Mouse (Mus musculus): Measurements from ENCODE around the gene Cdk5r1. TPM values are rescaled to one million over a fixed set of nuclear protein-coding genes. Genes with fewer than 3 reads are reported as not detected.

Gene Cdk5r1
- 0.38 and 0.54 TPM in 2 replicates for polyA plus RNA-seq (2015; fragmentation: Nextera tagmentation; extraction: Ambion mirVana)

DNA sequence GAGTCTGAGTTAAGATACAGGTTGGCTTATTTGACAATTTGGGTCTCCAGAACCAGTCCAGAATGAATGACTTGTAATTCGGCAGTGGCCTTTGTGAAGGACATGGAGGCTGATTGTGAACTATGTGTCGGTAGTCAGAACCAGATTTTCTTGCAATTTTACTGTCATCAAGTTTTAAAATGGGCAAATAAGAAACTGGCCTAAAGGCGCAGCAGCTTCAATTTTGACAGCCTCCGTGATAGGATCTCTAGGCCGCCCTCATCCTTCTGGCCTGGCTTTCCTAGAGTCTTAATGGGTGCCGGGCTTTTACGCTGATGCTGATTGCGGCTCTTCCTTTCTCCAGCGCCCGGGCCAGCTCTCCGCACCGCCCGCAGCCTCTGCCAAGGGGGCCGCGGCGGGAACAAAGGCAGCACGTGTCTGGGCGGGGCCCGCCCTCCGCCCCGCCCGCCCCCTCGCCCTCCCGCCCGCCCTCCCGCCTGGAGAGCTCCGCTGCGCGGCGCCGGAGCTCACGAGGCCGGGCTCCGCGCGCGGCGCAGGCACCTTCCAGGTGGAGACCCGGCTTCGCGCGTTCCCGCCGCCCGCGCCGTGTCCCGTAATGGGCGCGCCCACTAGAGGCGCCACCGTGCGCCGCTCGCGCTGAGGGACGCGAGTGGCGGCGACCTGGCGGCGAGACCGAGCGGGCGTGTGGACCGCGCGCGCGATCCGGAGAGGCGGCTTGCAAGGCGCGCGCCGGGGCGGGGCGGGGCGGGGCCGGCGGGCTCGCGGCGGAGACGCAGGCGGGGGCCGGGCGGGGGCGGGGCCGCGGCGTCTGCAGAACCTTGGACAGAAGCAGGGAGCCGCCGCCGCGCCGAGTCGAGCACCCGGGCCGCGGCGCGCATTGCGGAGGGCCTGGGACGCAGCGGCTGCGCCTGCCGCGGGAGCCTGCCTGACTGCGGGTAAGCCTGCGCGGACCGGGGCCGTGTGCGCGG, at the start of gene Cdk5r1:
TSS of gene Cdk5r1 (plus strand) at position 802 of the 968 bp plus-strand sequence.
- ATAC-seq (replicated peaks; ENCODE audit: low FRiP score, low read depth) (peak; percentile 90), DNase-seq (ENCODE audit: low spot score) (peak; percentile 91)

DNA sequence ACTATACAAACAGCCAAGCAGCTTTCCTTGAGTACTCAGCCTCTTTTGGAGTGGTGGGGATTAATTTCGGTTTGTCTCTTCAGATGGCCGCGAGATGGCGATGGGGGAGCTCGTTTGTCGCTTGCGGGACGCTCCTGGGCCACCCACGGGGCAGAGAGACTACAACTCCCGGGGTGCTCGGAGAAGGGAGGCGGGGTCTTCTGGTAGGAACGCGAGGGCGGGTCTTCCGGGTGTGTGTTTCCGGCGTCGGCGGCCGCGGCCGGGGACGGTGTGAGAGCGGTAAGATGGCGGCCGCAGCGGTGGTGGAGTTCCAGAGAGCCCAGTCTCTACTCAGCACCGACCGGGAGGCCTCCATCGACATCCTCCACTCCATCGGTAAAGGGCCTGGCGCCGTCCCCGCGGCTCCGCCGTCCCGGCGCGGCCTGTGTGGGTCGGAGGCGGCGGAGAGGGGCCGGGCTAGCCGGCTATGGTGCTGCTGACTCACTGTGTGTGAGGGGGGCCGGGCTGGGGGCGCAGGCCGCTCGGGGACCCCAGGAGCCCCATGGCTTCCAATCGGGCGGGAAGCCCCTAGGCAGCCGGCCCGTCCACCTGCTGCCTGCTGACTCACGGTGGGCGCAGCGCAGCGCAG, 48.3 kb upstream of the Cdk5r1 start, which contains the start of gene Psmd11:
TSS of gene Psmd11 (plus strand) at position 235 of the 628 bp plus-strand sequence.
- WGBS = under 1% methylated on average over 57 of the region's 58 CpGs

More for the DNA sequence above, at the start of gene Cdk5r1:
- H3K4me1 ChIP-seq (replicated peaks; ENCODE audit: insufficient read depth, low read length) = peaks cover 11% of the 10 kb centered on the region
- peak within 1 kb of the TSS; percentile 97 for H3K4me2 ChIP-seq (ENCODE audit: low read length)
- peak within 1 kb of the TSS; percentile 64 for H3K9ac ChIP-seq (ENCODE audit: low read depth, low read length)
- H3K9me3 ChIP-seq (replicated peaks; ENCODE audit: low read length) = no peaks in the 10 kb centered on the region
- H3K36me3 ChIP-seq (ENCODE audit: insufficient read depth, low read length) = peaks cover 5% of the 10 kb centered on the region; the same call in 1 of the 2 replicates
- H3K4me3 ChIP-seq (replicated peaks; ENCODE audit: low read depth, low read length) = peak within 1 kb of the TSS; percentile 47
- no peaks in the 10 kb centered on the region for H3K27me3 ChIP-seq (ENCODE audit: insufficient read depth, low read length)
- H3K27ac ChIP-seq = peak within 1 kb of the TSS; percentile 36; the same call in 1 of the 2 replicates
- peak; percentile 60 for TF ChIP-seq CTCF (IDR thresholded peaks at IDR 0.05; ENCODE audit: low read depth)
- under 1% methylated on average over 89 of the region's 116 CpGs for WGBS

DNA sequence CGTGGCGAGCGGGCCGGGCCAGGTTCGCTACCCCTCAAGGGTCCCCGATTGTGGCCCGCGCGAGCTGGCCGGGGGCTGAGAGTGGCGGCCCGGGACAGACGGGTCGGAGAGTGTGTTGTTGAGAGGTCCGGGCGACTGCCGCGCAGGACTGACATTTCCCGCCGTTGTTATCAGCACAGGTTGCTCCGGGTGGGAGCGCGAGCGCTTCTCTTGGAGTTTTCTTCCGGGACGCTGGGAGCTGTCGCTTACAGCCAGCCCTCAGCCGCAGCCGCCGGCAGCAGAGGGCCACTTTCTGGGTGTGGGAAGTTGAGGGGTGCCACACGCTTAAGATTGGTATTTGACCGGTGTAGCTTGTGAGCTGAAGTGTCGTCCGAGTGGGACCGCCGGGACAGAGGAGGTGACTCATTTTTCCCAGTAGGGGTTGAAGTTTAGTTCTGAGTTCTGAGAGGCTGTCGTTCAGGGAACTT, 47.8 kb upstream of the Cdk5r1 start:
- no peaks in the 10 kb centered on the region for H3K4me1 ChIP-seq (replicated peaks; ENCODE audit: insufficient read depth, low read length)
- peak overlapping the region; percentile 81 for H3K4me2 ChIP-seq (ENCODE audit: low read length)
- H3K27ac ChIP-seq = peak overlapping the region; percentile 88
- under 1% methylated on average over 37 of the region's 37 CpGs for WGBS
- no peak for TF ChIP-seq CTCF (IDR thresholded peaks at IDR 0.05; ENCODE audit: low read depth)
- DNase-seq (ENCODE audit: low spot score) (peak; percentile 37), ATAC-seq (replicated peaks; ENCODE audit: low FRiP score, low read depth) (no peak)
- peak overlapping the region; percentile 100 for H3K4me3 ChIP-seq (replicated peaks; ENCODE audit: low read depth, low read length)
- H3K9me3 ChIP-seq (replicated peaks; ENCODE audit: low read length) = no peaks in the 10 kb centered on the region
- no peaks in the 10 kb centered on the region for H3K27me3 ChIP-seq (ENCODE audit: insufficient read depth, low read length)
- peaks cover 8% of the 10 kb centered on the region for H3K36me3 ChIP-seq (ENCODE audit: insufficient read depth, low read length)
- H3K9ac ChIP-seq (ENCODE audit: low read depth, low read length) = peak overlapping the region; percentile 97

More for the DNA sequence above, 48.3 kb upstream of the Cdk5r1 start, which contains the start of gene Psmd11:
- ATAC-seq (replicated peaks; ENCODE audit: low FRiP score, low read depth) = peak; percentile 98
- H3K27me3 ChIP-seq (ENCODE audit: insufficient read depth, low read length) = no peaks in the 10 kb centered on the region
- no peaks in the 10 kb centered on the region for H3K4me1 ChIP-seq (replicated peaks; ENCODE audit: insufficient read depth, low read length)
- no peaks in the 10 kb centered on the region for H3K9me3 ChIP-seq (replicated peaks; ENCODE audit: low read length)
- DNase-seq (ENCODE audit: low spot score) = peak; percentile 99
- H3K9ac ChIP-seq (ENCODE audit: low read depth, low read length) = peak within 1 kb of the TSS; percentile 97
- peaks cover 8% of the 10 kb centered on the region for H3K36me3 ChIP-seq (ENCODE audit: insufficient read depth, low read length)
- H3K4me2 ChIP-seq (ENCODE audit: low read length) = peak within 1 kb of the TSS; percentile 81
- TF ChIP-seq CTCF (IDR thresholded peaks at IDR 0.05; ENCODE audit: low read depth) = peak; percentile 88
- H3K27ac ChIP-seq = peak within 1 kb of the TSS; percentile 88
- H3K4me3 ChIP-seq (replicated peaks; ENCODE audit: low read depth, low read length) = peak within 1 kb of the TSS; percentile 100

DNA sequence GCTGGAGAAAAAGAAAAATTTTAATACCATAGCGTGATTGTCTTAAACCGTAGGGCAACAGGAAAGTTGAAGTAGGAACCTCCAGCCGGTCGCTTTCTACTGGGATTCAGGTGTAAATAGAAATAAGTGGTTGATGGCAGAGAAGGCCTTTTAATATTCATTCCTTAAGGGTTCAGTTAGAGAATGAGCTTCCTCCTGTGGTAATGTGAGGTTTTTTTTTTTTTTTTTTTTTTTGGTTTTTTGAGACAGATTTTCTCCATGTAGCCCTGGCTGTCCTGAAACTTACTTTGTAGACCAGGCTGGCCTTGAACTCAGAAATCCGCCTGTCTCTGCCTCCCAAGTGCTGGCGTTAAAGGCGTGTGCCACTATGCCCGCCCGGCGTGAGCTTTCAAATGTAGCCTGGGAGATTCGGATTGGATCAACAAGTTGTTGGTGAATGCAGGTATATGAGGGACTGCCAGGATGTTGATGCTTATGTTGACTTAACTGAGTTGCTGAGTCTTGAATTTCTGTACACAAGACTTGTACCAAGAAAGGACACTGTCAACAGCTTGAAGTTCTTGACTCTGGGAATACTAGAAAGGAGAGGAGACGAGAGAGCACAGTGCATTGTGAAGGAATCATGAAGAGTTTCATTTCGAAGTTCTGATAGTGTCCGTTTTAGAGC, 47.2 kb upstream of the Cdk5r1 start:
- Histone ChIP-seq H3K36me3 (ENCODE audit: insufficient read depth, low read length) (peaks cover 10% of the 10 kb centered on the region), H3K9me3 (replicated peaks; ENCODE audit: low read length) (no peaks in the 10 kb centered on the region), H3K4me2 (ENCODE audit: low read length) (peak overlapping the region; percentile 81), H3K4me1 (replicated peaks; ENCODE audit: insufficient read depth, low read length) (no peaks in the 10 kb centered on the region), H3K27me3 (ENCODE audit: insufficient read depth, low read length) (no peaks in the 10 kb centered on the region), H3K9ac (ENCODE audit: low read depth, low read length) (peak overlapping the region; percentile 97), H3K4me3 (replicated peaks; ENCODE audit: low read depth, low read length) (peak overlapping the region; percentile 100), H3K27ac (peak overlapping the region; percentile 88; the same call in 1 of the 2 replicates)
- WGBS = 54% methylated on average over 14 of the region's 14 CpGs
- DNase-seq (ENCODE audit: low spot score) (no peak), ATAC-seq (replicated peaks; ENCODE audit: low FRiP score, low read depth) (no peak)
- no peak for TF ChIP-seq CTCF (IDR thresholded peaks at IDR 0.05; ENCODE audit: low read depth)

DNA sequence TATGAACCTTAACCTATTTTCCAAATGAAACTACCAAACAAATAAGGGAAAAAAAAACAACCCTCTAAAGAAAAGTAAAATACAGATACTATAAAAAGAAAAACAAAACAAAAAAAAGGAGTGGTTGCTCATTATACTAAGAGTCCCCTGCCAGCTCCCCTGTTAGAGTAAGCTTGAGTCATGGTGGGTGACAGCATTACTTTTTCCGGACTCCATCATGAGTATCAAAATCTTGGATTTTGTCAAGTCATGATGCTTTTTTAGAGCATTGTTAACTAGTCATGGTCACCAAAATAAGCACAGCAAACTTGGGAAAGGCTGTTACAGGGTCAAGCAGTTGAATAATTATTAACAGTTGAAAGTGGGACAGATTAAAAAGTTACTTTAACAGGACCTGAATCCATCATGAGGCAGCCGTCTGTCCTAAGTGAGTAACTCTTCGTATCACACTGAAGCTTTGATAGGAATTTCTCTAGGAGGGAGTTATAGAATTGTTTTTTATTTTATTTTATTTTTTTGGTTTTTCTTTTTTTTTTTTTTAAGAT, 46.4 kb upstream of the Cdk5r1 start:
- DNase-seq (ENCODE audit: low spot score) = no peak
- H3K9ac ChIP-seq (ENCODE audit: low read depth, low read length) = no peak overlapping the region
- peaks cover 11% of the 10 kb centered on the region for H3K36me3 ChIP-seq (ENCODE audit: insufficient read depth, low read length)
- no peak for TF ChIP-seq CTCF (IDR thresholded peaks at IDR 0.05; ENCODE audit: low read depth)
- no peak overlapping the region for H3K4me2 ChIP-seq (ENCODE audit: low read length)
- ATAC-seq (replicated peaks; ENCODE audit: low FRiP score, low read depth) = no peak
- H3K27ac ChIP-seq = no peak overlapping the region
- H3K9me3 ChIP-seq (replicated peaks; ENCODE audit: low read length) = no peaks in the 10 kb centered on the region
- no peaks in the 10 kb centered on the region for H3K27me3 ChIP-seq (ENCODE audit: insufficient read depth, low read length)
- H3K4me3 ChIP-seq (replicated peaks; ENCODE audit: low read depth, low read length) = no peak overlapping the region
- WGBS = 70% methylated on average over 3 of the region's 3 CpGs
- H3K4me1 ChIP-seq (replicated peaks; ENCODE audit: insufficient read depth, low read length) = no peaks in the 10 kb centered on the region

Data from kidney, postnatal 0 days (tissue).